Mouse (Mus musculus): ENCODE measurements around the gene Hhatl.

- TF ChIP-seq GATA1 (IDR thresholded peaks at IDR 0.05; ENCODE audit: borderline replicate concordance, low read length) (no peak), FLI1 (IDR thresholded peaks at IDR 0.05; ENCODE audit: low read length) (no peak)
Measured at GRCm38 (mm10) chr9:121802747-121803146, 10.4 kb upstream of the Hhatl start.

Data from megakaryocyte, embryonic 14.5 days (primary cell).